Mouse (Mus musculus) granulocyte monocyte progenitor cell, adult 5-6 weeks (primary cell): ENCODE data around the gene Eef1akmt2. TPM values are rescaled to one million over a fixed set of nuclear protein-coding genes. Genes with fewer than 3 reads are reported as not detected.

ENCODE experiments used
- ATAC-seq: replicated peaks from 2 replicates; pipeline ENCODE4 v1.8.0; 2016; ENCODE audit warnings: mild to moderate bottlenecking, moderate TSS enrichment, inconsistent platforms; ENCODE audit not compliant: poor library complexity, severe bottlenecking
- total RNA-seq, 2 experiments: library from RNA; stranded (forward) in 1 of 2; stranded (reverse) in 1 of 2; fragments of 200-712, 200-1000 nt in 1 of 2; fragments of >200 nt in 1 of 2; fragmentation: Nextera tagmentation in 1 of 2; gene quantifications; 2 replicates each; pipeline ENCODE4 v1.2.3; 2014 to 2017

Gene Eef1akmt2
- total RNA-seq, 2 experiments from 2014 or later = 22.1 to 61.2 TPM

DNA sequence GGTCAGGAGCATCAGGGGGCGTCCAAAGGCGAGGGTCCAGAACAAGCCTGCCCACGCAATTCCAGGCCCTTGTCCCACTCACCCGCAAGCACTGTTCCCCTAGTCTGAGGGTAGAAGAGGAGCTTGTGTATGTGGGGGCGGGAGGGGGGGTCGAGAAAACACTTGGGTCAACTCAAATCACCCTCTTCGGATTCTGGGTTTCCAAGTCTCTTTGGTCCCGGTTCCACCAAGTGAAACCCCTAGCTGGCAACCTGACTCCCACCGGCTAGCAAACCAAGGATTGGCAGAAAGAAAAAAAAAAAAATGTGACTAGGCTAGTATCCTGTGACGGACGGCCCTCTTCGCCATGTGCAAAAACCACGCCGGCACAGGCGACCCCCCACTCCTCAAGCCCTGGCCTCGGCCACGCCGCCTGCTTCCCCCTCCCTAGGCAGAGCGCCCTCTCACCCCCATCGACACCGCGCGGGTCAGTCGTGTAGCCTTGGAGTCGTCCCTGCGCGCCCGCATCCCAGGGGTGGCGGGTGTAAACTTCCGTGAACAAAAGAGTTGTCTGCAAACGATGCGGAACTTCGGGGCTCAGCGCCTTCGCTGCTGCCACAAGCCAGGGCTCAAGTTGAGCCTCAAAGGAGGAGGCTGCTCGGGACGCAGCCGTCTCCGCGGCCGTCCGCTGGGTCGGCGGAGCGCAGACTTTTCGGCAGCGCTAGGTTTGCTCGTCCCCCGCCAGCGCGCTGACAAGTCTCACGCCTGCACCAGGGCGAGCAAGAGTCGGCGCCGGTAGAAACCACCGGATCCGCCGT is 39.7 kb downstream of the Eef1akmt2 start:
- ATAC-seq = peak; percentile 46

DNA sequence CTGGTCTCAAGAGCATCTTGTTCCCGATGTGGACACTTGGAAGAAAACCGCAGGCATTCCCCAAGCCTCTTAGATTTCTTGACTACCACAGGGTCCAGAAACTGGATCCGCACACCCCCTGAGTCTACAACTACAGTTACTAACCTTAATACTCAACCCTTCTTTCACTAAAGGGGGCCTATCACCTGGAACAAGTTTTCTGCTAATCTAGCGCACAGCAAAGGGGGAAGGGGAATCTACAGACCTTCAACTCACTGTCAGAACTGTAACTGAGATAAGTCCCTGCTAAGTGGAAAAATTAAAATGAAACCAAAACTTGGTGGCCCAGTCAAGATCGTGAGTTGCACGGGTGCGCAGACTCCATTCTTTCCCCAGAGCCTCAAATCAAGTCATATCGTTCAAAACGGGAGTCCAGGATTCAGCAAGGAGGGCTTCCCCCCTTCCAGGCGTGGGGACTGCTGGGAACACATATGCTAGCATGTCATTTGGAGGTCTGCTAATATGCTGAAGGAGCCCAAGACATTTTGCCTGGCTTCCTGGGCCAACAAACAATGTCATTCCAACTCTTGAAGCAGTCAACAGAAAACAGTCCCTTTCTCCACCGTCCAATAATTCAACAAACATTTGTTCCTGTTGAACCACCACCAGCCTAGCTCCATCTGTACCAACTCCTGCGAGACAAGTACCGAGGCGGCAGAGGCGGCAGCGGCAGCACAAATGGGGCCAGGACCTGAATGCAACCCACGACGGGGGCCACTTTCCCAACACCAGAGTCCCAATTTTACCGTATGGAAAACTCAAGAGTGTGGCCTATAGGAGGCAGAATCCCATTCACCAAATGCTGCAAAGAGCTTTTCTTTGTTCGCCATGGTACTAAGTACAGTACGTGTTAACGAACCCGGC is 40.5 kb downstream of the Eef1akmt2 start:
- ATAC-seq = no peak

DNA sequence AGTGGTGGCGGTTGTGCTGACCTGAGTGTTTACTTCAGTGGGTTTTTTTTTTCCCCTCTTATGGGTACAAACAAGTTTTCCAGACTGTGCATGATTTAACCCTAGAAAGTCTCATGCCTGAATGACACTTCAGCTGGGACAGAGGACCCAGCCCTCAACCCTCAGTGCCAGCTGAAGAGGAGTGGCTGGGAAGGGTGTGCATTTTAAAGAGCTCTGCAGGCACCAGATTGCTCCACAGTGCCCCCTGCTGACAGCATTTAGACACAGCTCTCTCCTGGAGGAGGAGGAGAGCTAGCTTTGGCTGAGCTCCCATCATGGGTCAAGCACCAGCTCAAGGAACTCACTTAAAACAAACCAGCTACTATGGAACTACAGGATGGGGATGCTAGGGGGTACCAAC is 41.6 kb downstream of the Eef1akmt2 start:
- peak; percentile 56 for ATAC-seq

DNA sequence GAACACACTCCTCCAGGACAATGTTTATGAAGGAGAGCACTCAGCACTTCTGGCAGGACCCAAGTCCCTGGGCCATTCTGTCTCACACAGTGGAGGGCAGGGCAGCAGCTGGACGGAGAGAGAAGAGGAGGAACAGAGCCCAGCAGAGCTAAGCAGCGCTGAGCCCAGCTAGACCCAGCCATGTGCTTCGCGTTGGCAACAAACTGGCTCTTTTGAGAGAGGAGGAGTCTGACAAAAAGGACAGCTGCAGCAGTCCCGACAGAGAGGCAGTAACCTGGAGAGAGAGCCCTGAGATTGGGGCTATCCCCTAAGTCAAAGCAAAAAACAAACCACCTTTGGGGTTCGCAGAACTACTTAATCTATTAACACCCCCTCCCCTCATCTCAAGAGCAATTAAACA is 42.1 kb downstream of the Eef1akmt2 start:
- no peak for ATAC-seq

DNA sequence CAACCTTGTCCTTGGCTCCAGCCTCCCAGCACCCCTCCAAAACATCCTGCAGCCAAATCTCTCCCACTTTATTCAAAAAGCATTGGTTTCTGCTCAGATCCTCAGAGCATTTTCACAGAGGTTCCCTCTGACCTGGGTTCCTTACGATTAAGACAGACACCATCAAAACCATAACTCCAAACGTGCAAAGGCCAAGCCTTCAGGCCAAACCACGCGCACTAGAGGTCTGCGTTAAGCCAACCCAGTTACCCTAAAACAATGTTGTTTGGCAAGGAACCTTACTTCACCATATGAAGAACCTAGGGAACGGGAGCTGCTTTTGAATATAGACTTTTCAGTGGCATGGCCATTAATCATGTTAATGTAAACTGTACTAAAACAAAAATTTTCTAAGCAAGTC is 42.8 kb downstream of the Eef1akmt2 start:
- ATAC-seq = no peak

DNA sequence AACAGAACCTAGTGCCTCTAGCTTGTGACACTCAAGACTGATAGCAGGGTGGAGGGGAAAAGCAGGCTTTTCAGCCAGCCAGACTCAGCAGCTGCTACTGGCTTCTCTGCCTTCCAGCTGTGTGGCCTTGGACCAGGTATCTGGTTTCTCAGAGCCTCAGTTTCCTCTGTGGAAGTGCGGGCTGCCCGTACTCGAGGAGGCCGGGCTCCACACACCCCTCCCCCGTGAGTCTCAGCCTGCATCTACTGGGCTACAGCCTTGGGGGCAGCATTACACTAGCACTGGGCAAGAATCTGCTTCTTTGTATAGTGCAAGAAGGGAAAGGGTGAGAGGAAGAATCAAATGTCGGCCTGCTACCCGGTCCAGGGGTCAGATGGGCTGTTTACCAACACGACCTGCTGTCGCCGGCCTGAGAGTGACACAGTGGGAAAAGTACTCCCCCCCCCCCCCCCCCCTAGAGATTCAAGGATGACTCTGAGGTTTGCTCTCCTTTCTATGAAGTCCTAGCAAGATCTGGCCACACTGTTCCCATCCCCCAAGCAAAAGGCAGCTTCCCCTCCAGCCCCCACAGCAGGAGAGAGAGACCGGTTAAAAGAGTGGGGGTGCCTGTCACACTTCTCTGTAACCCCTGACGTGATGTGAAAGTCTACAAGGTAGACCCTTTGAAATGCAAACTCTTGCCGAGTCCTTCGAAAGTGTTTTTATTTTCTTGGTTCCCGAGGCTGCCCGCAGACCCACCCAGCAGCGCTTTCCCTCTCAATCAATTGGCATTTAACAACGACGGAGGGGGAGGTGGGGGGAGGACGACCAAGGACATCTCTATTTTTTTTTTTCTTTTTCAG is 43.4 kb downstream of the Eef1akmt2 start:
- no peak for ATAC-seq

DNA sequence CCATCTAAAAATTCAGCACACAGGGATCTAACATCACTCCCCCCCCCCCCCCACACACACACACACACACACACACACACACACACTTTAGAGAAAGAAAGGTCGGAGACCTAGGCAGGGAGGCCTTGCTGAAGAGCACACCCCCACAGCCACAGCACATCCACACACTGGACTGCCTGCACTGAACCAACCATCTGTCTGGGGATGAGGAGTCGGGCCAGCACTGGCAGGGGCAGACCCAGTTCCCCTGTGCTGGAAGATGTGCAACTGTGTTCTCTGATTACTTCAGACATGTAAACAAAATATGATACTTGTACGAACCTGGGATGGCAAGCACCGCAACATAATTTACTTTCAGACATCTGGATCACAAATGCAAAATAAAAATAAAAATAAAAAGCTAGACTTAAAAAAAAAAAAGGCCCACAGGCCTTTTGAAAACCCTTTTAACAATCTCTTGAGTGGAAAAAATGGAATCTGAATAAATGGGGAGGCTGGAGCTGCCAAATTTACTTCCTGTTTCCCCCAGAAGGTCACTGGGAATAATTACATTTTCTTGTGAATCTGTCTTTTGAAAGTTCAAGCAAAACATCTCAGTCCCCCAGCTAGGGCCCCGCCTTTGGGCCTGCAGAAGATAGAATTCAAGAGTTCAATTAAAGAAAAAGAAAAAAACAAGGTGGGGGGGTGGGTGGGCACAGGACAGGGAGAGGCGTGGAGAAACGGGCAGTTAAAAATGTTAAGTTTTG is 44.2 kb downstream of the Eef1akmt2 start:
- ATAC-seq = no peak

DNA sequence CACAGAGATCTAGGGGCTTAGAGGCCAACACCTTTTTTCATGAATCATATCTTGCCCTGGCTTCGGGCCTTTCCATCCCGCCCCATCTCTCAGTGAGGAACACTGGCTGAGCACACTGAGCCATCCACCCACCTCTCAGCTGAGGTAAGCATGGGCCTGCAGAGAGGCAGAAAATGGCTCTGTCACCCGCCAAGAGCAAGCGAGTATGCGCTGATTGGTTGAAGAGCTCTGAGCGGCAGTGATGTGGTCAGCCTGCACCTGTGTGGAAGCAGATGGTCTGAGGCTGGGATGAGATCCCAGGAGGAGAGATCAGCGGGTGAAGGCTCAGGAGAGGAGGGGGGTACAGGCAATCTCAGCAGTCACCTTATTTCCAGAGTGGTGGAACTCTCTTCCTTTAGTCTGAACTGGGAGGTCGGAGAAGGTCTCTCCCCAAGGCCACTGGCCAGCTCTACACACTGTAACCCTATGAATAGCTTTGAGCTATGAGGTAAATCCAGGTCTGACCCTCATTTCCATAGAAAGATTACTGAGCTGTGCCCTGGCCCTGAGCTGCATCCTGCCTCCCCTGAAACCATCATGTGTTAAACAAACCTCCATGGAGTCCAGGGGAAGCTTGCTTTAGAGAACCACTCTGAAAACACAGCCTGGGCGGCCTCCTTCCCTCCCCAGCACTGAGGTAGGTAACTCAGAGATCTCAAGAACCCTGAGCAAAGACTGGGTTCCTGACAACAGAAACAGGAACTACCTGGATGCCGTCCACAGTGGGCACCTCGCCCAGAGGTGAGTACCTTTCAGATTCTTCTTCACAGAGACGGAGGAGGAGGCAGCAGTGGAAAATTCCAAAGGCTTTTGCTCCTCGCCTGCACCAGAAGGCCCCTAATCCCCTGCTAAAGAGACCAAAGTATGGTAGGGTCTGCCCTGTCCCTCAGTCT is 45.3 kb downstream of the Eef1akmt2 start:
- no peak for ATAC-seq

DNA sequence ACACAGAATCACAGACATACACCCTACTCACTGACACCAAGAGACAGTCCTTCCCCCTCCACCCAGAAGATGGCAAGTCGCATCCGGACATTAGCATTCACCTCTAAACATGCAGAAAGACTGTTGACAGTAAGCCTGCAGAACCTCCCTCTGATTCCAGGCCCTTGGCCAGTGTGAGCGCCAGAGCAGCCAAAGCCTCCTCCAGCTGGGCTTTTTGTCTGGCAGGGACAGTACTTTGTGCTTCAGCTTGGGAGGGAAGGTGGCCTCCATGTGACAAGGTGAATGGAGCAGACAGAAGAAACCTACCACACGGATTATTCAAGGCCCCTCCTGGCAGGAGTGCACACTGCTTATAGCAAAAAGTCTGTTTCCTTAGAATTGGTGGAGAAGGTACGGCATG is 46.2 kb downstream of the Eef1akmt2 start:
- no peak for ATAC-seq

DNA sequence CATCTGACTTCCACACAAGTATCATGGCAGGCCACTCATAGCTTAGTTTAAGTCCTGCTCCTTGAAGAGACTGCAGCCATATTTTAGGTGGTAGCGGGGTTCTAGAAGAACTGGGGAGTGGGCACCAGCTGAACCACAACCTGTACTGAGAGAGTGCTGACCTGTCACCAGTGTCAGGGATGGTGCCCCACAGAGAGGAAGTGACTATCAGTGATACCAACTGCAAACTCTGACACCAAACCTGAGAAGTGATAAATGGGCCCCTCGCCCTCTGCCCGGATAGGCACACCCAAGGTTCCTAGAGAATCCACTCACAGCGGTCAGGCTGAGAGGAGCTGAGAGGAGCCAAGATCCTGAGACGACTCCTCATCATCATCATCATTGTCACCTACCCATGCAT is 47.5 kb downstream of the Eef1akmt2 start:
- peak; percentile 35 for ATAC-seq

DNA sequence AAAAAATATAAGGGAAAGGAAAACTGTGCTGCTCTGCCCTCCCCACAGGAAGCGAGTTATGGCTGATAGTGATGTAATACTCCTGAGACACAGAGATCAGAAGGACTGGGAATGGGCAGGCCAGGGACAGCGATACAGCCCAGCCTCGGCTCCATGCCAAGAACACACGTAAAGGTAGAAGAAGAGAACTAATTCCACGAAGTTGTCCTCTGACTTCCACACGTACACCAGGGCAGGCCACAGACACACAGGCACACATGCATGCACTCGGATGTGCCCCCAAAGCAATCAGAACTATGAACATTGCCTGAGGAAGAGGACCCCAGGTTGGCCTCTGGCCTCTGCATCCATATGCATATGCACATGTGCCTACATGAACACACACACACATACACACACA is 48.0 kb downstream of the Eef1akmt2 start:
- ATAC-seq = no peak

DNA sequence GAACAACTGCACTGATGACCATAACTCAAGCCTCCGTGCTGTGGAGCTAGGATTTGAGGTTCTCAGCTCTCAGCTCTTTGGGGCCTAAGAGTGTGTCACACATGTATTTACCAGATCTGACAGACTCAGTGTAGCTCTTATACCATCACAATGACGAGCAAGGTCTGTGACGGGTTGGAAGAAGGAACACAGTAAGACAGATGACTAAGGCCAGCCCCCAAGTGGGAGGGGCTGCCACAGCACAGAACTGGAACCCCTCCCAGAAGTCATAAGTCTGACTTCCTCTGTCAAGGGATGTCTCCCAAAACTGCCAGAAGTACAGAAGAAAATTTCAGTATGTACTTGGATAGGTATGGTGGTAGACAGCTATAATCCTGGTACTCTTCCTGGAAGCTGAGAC is 48.5 kb downstream of the Eef1akmt2 start:
- ATAC-seq = peak; percentile 88

DNA sequence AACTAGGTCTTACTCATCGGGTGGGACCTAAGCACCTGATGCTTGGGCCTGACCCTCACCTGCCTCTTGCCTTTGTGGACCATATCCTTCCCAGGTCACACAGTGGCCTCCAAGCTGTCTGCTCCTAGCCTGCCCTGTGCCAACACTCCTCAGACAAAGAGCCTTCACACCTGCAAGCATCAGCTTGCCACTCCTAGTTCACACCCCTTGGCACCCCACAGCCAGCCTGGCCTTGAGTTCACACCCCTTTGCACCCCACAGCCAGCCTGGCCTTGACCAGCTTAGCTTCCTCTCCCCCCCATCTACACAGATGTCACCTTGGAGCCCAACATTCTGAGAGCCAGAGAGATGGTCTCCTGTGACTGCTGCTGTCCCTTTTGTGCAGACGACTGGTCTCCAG is 49.1 kb downstream of the Eef1akmt2 start:
- no peak for ATAC-seq

DNA sequence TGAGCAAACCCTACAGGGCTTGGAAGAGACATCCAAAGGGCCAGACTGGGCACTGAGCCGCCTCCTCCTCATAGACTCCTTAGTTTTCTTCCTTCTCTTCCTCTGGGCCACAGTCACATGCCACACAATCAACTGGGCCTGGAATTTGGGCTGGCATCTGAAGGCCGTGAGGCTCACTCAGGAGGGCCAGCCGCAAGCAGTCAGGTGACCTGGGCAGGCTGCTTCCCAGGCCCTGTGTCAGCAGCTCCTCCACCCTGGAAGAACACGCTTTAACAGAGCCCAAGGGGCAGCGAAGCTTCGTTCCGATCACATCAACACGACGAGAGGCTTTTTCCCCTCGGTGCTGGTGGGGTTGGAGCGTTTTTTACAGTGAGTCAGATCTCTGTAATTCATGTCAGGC is 49.8 kb downstream of the Eef1akmt2 start:
- ATAC-seq = no peak

DNA sequence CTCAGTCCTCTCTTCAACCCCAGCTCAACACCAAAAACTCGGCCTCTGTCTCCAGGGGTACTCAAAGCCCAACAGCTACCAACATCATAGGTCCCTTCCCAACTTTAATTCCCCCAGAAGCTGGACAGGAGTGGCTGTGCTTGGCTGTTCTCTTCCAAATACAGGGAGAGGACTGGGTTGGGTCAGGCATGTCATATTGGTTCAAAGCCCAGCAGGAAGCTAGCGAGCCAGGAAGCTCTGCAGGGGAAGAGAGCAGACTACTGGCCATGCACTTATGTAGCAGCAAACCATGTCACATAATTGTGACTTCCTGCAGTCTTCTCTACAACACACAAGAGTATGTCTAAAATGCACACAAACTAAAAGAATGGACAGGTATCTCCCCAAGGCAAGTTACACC is 50.4 kb downstream of the Eef1akmt2 start:
- ATAC-seq = no peak

DNA sequence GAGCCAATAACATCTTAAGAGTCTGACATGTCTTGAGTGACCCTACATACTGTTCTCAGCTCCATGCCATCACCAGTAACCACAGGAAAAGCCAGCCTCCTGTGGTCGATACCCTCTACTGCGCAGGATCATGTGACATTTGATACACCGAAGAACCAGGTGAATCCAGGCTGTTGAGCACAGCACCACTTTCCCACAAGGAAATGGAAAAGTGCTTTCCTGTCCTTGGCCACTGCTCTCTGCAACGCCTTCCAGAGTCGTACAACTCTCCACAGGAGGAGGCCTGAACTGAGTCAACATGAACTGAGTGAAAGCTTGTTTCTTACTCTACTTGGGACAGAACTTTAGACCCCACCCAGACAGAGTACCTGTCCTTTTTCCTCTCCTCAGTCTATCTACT is 51.0 kb downstream of the Eef1akmt2 start:
- no peak for ATAC-seq

DNA sequence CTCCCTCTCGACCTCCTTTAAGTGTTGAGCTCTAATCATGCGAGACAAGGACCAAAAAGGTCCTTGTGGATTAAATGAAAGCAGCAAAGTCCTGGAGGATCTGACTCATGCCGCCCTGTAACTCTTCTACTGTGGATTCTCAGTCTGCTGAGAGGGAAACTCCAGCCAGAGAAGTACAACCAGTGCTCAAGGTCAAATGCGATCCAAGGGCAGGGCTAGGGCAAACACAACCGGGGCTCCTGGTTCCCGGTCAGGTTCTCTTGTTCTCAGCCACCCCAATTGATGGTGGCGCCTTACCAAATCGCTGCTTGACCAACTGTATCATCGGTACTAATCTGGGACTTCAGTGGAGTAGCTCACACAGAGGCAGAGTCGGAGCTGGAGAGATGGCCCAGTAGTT is 51.6 kb downstream of the Eef1akmt2 start:
- ATAC-seq = no peak

DNA sequence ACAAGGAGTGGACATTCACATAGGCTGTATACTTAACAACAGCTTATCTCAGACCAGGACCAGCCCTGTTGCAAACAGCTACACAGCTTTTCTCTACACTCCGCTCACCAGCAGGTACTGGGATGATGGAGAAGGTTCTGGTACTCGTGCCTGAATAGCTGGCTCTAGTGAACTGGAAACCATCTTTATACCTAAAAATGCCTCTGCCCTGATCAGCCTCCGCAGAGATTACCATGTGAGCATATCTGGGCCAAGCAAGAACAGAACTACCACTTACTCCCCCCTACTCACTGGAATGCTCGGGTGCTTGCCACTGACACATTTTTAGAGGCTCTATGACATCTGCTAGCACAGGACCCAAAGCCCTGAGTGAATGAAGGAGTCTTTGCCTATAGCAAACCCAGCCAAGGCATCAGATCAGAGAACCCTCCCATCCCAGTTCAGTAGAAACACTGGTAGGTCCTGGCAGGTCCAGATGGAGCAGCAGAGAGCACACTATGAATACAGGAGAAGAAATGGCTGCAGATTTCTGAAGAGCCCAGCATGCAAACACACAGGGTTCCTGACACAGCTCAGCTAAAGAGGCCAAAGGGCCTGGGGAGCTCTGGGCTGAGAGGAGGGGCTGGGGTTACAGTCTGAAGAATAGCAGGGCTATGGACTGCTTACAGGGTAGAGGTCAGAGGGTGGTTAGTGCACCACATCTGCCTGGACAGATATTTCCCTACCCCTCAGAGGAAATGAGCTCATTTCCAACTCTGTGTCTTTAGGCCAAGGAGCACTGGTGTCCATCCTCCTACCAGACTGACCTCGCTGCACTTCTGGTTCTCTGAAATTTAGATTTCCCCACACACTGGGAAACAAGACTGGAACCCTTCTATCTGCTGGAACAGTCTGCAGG is 53.1 kb downstream of the Eef1akmt2 start:
- no peak for ATAC-seq
